Mouse (Mus musculus): ENCODE results near the gene Rps6ka5.

- no peak for TF ChIP-seq CTCF (IDR thresholded peaks at IDR 0.05; ENCODE audit: insufficient read depth, low read length)
- TF ChIP-seq POLR2A (IDR thresholded peaks at IDR 0.05; ENCODE audit: borderline replicate concordance, extremely low read depth, low read depth, low read length): no peak
Measured at GRCm38 (mm10) chr12:100594700-100595099, 132.1 kb downstream of the Rps6ka5 start.
